Mouse (Mus musculus) ES-Bruce4 (cell line): ENCODE data around the gene Gm281. TPM values are rescaled to one million over a fixed set of nuclear protein-coding genes. Genes with fewer than 3 reads are reported as not detected.
"Not testable (repeated sequence)": the region's sequence is repeated elsewhere in the genome, so short reads cannot be mapped to it uniquely, and the experiment has no call there.

ENCODE experiments used
- H3K27ac ChIP-seq: 2 replicates; pipeline ENCODE4 v1.5.1; 2012; ENCODE audit warnings: low read length, inconsistent platforms; ENCODE audit not compliant: insufficient read depth
- H3K27me3 ChIP-seq: 2 replicates; pipeline ENCODE4 v1.6.1; 2012; ENCODE audit warnings: mild to moderate bottlenecking, low read length, inconsistent platforms; ENCODE audit not compliant: control insufficient read depth, poor library complexity, insufficient read depth, severe bottlenecking
- H3K36me3 ChIP-seq: 2 replicates; pipeline ENCODE4 v1.6.1; 2012; ENCODE audit warnings: inconsistent platforms, mild to moderate bottlenecking, low read length, moderate library complexity; ENCODE audit not compliant: control insufficient read depth, poor library complexity, insufficient read depth, severe bottlenecking
- H3K4me1 ChIP-seq: one replicate; pipeline ENCODE4 v1.8.1; 2011; ENCODE audit warnings: low read length; ENCODE audit not compliant: control insufficient read depth, insufficient read depth
- H3K4me3 ChIP-seq: 2 replicates; pipeline ENCODE4 v1.5.1; 2011; ENCODE audit warnings: low read depth, mild to moderate bottlenecking, low read length
- H3K9ac ChIP-seq: 2 replicates; pipeline ENCODE4 v1.6.1; 2012; ENCODE audit warnings: low read depth, mild to moderate bottlenecking, inconsistent platforms; ENCODE audit not compliant: poor library complexity, severe bottlenecking
- H3K9me3 ChIP-seq: replicated peaks from 2 replicates; pipeline ENCODE4 v1.6.1; 2012; ENCODE audit warnings: mild to moderate bottlenecking, low read length, inconsistent platforms; ENCODE audit not compliant: control insufficient read depth, poor library complexity, insufficient read depth, severe bottlenecking
- CTCF ChIP-seq: IDR thresholded peaks from one replicate; pipeline ENCODE4 v1.8.1; 2011; ENCODE audit warnings: low read depth, low read length
- EP300 ChIP-seq: IDR thresholded peaks from 2 replicates; pipeline ENCODE4 v1.6.1; 2011; ENCODE audit warnings: low read depth, low read length; ENCODE audit not compliant: insufficient read depth
- POLR2A ChIP-seq: IDR thresholded peaks from one replicate; pipeline ENCODE4 v1.8.1; 2011; ENCODE audit warnings: low read length; ENCODE audit not compliant: insufficient read depth
- polyA plus RNA-seq: library from polyadenylated mRNA; stranded (reverse); fragments of >200 nt; gene quantifications from 2 replicates; pipeline ENCODE4 v1.2.4, GENCODE M21; 2011; ENCODE audit warnings: low read depth; ENCODE audit not compliant: missing spikeins, insufficient read depth, insufficient read length

The Gm281 gene
- polyA plus RNA-seq, 1 experiment: not detected

DNA sequence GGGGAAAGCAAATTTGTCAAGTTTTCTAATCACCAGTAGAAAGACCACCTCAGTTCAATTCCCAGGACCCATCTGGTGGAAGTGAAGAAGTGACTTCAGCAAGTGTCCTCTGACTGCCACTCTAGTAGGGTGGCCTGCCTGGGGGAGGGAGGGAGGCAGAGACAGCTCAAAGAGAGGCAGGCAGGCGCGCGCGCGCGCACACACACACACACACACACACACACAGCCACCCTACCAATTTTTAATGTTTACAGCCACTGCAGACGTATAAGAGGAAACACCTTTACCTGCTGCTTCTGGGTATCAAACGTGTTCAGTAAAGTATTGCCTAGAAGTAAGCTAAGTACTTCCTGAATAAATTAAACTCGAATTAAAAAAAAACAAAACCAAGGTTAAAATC, 45.8 kb upstream of the Gm281 start:
- Histone ChIP-seq H3K4me1 (peaks cover 3% of the 10 kb centered on the region), H3K4me3 (peak overlapping the region; percentile 96), H3K27ac (no peak overlapping the region; the same call in 1 of the 2 replicates), H3K36me3 (no peaks in the 10 kb centered on the region), H3K9me3 (no peaks in the 10 kb centered on the region), H3K9ac (peak overlapping the region; percentile 88), H3K27me3 (no peaks in the 10 kb centered on the region)
- TF ChIP-seq EP300 (no peak), POLR2A (no peak), CTCF (no peak)

DNA sequence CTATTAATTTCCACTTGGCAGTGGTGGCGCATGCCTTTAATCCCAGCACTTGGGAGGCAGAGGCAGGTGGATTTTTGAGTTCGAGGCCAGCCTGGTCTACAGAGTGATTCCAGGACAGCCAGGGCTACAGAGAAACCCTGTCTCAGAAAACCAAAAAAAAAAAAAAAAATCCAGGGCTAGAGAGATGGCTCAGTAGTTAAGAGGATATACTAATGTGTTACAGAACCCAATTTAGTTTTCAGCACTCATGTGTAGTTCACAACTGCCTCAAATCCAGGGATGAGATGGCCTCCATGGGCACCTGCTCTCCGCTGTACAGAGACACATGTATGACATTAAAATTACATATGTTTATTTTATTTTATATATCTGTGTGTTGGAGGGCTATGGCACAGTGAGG, 37.9 kb upstream of the Gm281 start:
- H3K9ac ChIP-seq, H3K4me1 ChIP-seq, H3K27me3 ChIP-seq, H3K9me3 ChIP-seq, H3K36me3 ChIP-seq, H3K27ac ChIP-seq, H3K4me3 ChIP-seq: not testable (repeated sequence)

DNA sequence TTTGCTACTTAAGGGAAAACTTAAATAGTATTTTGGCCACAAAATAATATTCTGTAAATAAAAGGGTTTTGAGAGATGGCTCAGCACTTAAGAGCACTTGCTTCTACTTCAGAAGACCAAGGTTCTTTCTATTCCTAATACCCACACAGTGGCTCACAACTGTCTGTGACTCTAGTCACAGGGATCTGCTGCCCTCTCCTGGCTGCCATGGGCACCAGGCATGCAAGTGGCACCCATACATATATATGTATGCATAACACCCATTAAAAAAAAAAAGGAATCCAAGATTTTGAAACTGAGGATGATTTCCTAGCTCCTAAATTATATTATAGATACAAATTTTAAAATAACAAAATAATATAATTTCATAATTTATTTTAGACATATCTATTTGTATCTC, 36.1 kb upstream of the Gm281 start:
- Histone ChIP-seq H3K9me3 (no peaks in the 10 kb centered on the region), H3K27ac (no peak overlapping the region), H3K4me1 (no peaks in the 10 kb centered on the region), H3K27me3 (no peaks in the 10 kb centered on the region), H3K9ac (no peak overlapping the region), H3K36me3 (peaks cover 7% of the 10 kb centered on the region), H3K4me3 (no peak overlapping the region)
- TF ChIP-seq CTCF (peak; percentile 55), POLR2A (no peak)

DNA sequence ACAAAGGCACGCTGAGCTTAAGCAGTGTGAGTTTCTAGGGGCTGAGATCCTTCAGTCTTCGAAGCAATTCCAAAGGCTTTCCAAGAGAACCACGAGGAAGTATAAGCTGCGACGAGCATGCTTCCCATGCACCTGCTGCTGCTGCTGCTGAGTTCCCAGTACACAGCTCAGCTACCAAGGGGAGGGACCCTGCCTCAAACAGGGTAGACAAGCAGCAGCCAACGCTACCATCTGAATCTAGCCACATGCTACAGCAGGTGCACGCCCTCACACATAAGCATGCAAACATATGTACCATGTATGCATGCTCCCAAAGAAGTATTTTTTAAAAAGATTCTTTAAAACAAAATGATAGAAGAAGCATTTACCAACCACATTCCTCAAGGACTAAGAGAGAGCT, 34.1 kb upstream of the Gm281 start:
- Histone ChIP-seq H3K36me3 (peaks cover 7% of the 10 kb centered on the region), H3K27ac (no peak overlapping the region), H3K9ac (no peak overlapping the region), H3K27me3 (no peaks in the 10 kb centered on the region), H3K4me3 (no peak overlapping the region), H3K9me3 (no peaks in the 10 kb centered on the region), H3K4me1 (no peaks in the 10 kb centered on the region)
- TF ChIP-seq POLR2A: no peak
- TF ChIP-seq CTCF: no peak
- TF ChIP-seq EP300: no peak

DNA sequence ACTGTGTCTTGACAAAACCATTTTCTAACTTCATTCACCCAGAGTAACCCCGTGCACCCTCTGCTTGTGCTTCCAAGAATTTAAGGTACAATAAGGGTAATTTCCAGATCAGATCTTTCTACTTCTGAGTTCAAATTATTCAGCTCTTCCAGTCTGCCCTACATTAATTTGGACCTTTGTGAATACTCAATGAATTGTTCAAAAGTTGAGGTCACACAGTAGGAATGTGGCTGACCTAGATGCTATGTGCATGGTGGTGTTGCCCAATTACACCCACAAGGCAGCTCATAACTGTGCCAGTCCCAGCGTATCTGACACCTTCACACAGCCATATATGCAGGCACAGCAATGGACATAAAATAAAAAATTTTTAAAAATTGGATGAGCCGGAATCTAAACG, 30.4 kb upstream of the Gm281 start:
- Histone ChIP-seq H3K36me3 (peaks cover 3% of the 10 kb centered on the region; the same call in 1 of the 2 replicates), H3K9me3 (no peaks in the 10 kb centered on the region), H3K4me1 (no peaks in the 10 kb centered on the region), H3K4me3 (no peak overlapping the region), H3K27ac (no peak overlapping the region), H3K9ac (no peak overlapping the region), H3K27me3 (no peaks in the 10 kb centered on the region)
- no peak for TF ChIP-seq CTCF
- no peak for TF ChIP-seq POLR2A
- TF ChIP-seq EP300: no peak

DNA sequence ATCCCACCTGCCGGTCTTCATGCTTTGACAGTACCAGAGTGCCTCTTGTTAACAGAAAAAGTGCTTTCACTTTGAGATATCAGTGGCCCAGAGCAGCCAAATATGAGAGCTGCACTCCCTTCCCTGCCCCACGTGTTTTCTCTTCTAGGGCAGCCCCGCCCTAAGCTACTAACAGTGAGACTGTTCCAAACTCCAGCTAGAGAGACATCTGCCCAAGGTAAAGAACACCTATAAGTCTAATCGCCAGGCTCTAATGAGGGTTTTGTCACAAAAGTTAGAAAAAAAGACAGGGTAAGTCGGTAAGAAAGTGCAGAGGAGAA, 19.7 kb upstream of the Gm281 start:
- TF ChIP-seq EP300 (no peak), POLR2A (no peak), CTCF (no peak)
- Histone ChIP-seq H3K27me3 (no peaks in the 10 kb centered on the region), H3K4me3 (no peak overlapping the region), H3K9me3 (peaks cover 26% of the 10 kb centered on the region), H3K36me3 (no peaks in the 10 kb centered on the region), H3K4me1 (no peaks in the 10 kb centered on the region), H3K27ac (no peak overlapping the region), H3K9ac (no peak overlapping the region; the same call in 1 of the 2 replicates)
